Mouse (Mus musculus) myocyte (in vitro differentiated cells): Measurements from ENCODE around the gene Bcl2l11. TPM values are rescaled to one million over a fixed set of nuclear protein-coding genes. Genes with fewer than 3 reads are reported as not detected.

ENCODE experiments used
- H3K27me3 ChIP-seq: one replicate; pipeline ENCODE4 v1.6.1; 2011; ENCODE audit not compliant: control insufficient read depth, insufficient read depth, insufficient read length
- H3K36me3 ChIP-seq: one replicate; pipeline ENCODE4 v1.6.1; 2011; ENCODE audit not compliant: control insufficient read depth, insufficient read depth
- H3K4me2 ChIP-seq: one replicate; pipeline ENCODE4 v1.6.1; 2011; ENCODE audit warnings: low read depth, control low read depth
- H3K4me3 ChIP-seq: one replicate; pipeline ENCODE4 v1.5.1; 2011; ENCODE audit warnings: mild to moderate bottlenecking, control low read depth, moderate library complexity
- H3K79me2 ChIP-seq: one replicate; pipeline ENCODE4 v1.6.1; 2011; ENCODE audit not compliant: control insufficient read depth, insufficient read depth
- H3ac ChIP-seq: one replicate; pipeline ENCODE4 v1.6.1; 2011; ENCODE audit not compliant: control insufficient read depth, insufficient read length
- CEBPB ChIP-seq: IDR thresholded peaks from 2 replicates; pipeline ENCODE4 v1.6.1; 2011; ENCODE audit warnings: mild to moderate bottlenecking, moderate library complexity; ENCODE audit not compliant: poor library complexity, insufficient read depth, severe bottlenecking
- E2F4 ChIP-seq: IDR thresholded peaks from one replicate; pipeline ENCODE4 v1.6.1; 2011; ENCODE audit warnings: mild to moderate bottlenecking, control low read depth, moderate library complexity; ENCODE audit not compliant: insufficient read depth
- MAX ChIP-seq: IDR thresholded peaks from one replicate; pipeline ENCODE4 v1.6.1; 2011; ENCODE audit warnings: low read depth, mild to moderate bottlenecking, control low read depth
- MYOD1 ChIP-seq, 3 experiments: IDR thresholded peaks; one replicate each; pipeline ENCODE4 v1.6.1; 2011; ENCODE audit warnings: control low read depth in 2 of 3, low read depth in 2 of 3, mild to moderate bottlenecking in 2 of 3, moderate library complexity in 1 of 3; ENCODE audit not compliant: insufficient read length in 2 of 3, control insufficient read depth in 1 of 3
- MYOG ChIP-seq, 3 experiments: IDR thresholded peaks; one replicate each; pipeline ENCODE4 v1.6.1; 2011; ENCODE audit warnings: control low read depth in 2 of 3, low read depth in 2 of 3, mild to moderate bottlenecking in 2 of 3; ENCODE audit not compliant: insufficient read length in 2 of 3, control insufficient read depth in 1 of 3, insufficient read depth in 1 of 3
- POLR2A ChIP-seq: IDR thresholded peaks from one replicate; pipeline ENCODE4 v1.6.1; 2011; ENCODE audit warnings: low read depth, mild to moderate bottlenecking, control low read depth, moderate library complexity; ENCODE audit not compliant: insufficient read length
- POLR2AphosphoS2 ChIP-seq: IDR thresholded peaks from one replicate; pipeline ENCODE4 v1.6.1; 2011; ENCODE audit warnings: low read depth, control low read depth; ENCODE audit not compliant: insufficient read length
- REST ChIP-seq: IDR thresholded peaks from one replicate; pipeline ENCODE4 v1.6.1; 2011; ENCODE audit warnings: mild to moderate bottlenecking, control low read depth, moderate library complexity; ENCODE audit not compliant: insufficient read depth, insufficient read length
- SRF ChIP-seq: IDR thresholded peaks from one replicate; pipeline ENCODE4 v1.6.1; 2011; ENCODE audit warnings: low read depth; ENCODE audit not compliant: control insufficient read depth, insufficient read length
- TCF12 ChIP-seq: IDR thresholded peaks from one replicate; pipeline ENCODE4 v1.6.1; 2011; ENCODE audit warnings: mild to moderate bottlenecking, control low read depth; ENCODE audit not compliant: poor library complexity, insufficient read depth, severe bottlenecking
- TCF3 ChIP-seq: IDR thresholded peaks from one replicate; pipeline ENCODE4 v1.6.1; 2011; ENCODE audit warnings: low read depth, control low read depth; ENCODE audit not compliant: insufficient read length
- USF1 ChIP-seq: IDR thresholded peaks from one replicate; pipeline ENCODE4 v1.6.1; 2011; ENCODE audit warnings: low read depth, mild to moderate bottlenecking, control low read depth, moderate library complexity
- polyA plus RNA-seq: library from polyadenylated mRNA; unstranded; fragments of >200 nt; fragmentation: generic; extraction: Trizol; gene quantifications from one replicate; pipeline ENCODE4 v1.2.1, GENCODE M21; 2012; ENCODE audit warnings: missing spikeins

The Bcl2l11 gene
- polyA plus RNA-seq, 1 experiment, result 4.9 TPM

DNA sequence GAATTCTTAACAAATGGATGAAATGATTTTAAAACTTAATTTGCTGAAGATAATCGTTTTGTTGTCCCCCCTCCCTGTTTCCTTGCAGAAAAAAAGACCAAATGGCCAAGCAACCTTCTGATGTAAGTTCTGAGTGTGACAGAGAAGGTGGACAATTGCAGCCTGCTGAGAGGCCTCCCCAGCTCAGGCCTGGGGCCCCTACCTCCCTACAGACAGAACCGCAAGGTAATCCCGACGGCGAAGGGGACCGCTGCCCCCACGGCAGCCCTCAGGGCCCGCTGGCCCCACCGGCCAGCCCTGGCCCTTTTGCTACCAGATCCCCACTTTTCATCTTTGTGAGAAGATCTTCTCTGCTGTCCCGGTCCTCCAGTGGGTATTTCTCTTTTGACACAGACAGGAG lies 2.7 kb downstream of the Bcl2l11 start:
- Histone ChIP-seq H3ac (peak overlapping the region; percentile 37), H3K4me3 (peak overlapping the region; percentile 75), H3K79me2 (no peaks in the 10 kb centered on the region), H3K36me3 (no peaks in the 10 kb centered on the region), H3K4me2 (peak overlapping the region; percentile 89), H3K27me3 (no peaks in the 10 kb centered on the region)
- TF ChIP-seq CEBPB (no peak), USF1 (no peak), MYOG (IDR thresholded peaks at IDR 0.05; ENCODE audit: control insufficient read depth in 1 of 3, insufficient read depth in 1 of 3, insufficient read length in 2 of 3, low read depth in 2 of 3) (no peak), MYOD1 (IDR thresholded peaks at IDR 0.05; ENCODE audit: control insufficient read depth in 1 of 3, insufficient read length in 2 of 3, low read depth in 2 of 3) (no peak)

DNA sequence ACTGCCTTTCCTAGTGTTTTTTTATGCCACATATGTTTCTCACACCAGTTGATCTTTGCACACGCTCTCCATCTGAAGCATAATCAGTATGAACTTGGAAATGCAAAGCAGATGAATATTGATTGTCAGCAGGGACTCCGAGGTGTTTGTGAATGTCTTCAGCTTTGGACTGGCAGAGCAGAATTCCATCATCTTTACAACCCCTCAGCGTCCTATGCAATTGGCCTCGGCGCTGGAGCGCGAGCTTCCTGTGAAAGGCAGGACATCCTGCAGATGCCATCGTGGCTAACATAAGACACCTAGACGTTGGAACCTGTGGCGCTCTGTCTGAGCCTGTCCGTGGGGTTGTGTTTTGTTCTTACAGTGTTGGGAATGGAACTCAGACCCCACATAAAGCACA lies 5.7 kb downstream of the Bcl2l11 start:
- H3ac ChIP-seq, result no peak overlapping the region
- TF ChIP-seq MAX (no peak), CEBPB (no peak), SRF (no peak), POLR2A (no peak), E2F4 (no peak), TCF12 (no peak), REST (no peak), MYOD1 (IDR thresholded peaks at IDR 0.05; ENCODE audit: control insufficient read depth in 1 of 3, insufficient read length in 2 of 3, low read depth in 2 of 3) (no peak), MYOG (IDR thresholded peaks at IDR 0.05; ENCODE audit: control insufficient read depth in 1 of 3, insufficient read depth in 1 of 3, insufficient read length in 2 of 3, low read depth in 2 of 3) (no peak), USF1 (no peak), POLR2AphosphoS2 (no peak), TCF3 (no peak)
- H3K4me2 ChIP-seq, result no peak overlapping the region
- H3K4me3 ChIP-seq, result no peak overlapping the region
- no peaks in the 10 kb centered on the region for H3K27me3 ChIP-seq
- H3K79me2 ChIP-seq, result no peaks in the 10 kb centered on the region
- H3K36me3 ChIP-seq, result no peaks in the 10 kb centered on the region

DNA sequence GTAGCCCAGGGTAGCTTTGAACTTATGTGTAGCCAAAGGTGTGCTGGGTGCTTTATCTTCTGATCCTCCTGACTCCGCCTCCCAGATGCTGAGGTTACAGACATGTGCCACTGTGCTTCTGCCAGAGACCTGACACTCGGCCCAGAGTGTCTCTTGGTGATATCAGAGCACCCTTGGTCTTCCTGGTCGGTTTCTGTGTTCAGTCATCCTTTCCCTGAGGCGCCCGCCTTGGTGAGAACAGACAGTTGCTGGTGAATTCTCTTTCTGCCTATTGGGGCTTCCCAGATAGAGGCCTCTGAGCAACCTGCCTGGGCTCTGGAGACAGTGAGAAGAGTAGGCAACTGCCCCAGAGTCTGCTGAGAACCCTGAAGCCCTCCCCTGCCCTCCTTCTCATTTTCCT lies 6.8 kb downstream of the Bcl2l11 start:
- Histone ChIP-seq H3K4me3 (no peak overlapping the region), H3K4me2 (no peak overlapping the region), H3K79me2 (no peaks in the 10 kb centered on the region), H3K36me3 (no peaks in the 10 kb centered on the region), H3K27me3 (no peaks in the 10 kb centered on the region), H3ac (no peak overlapping the region)
- TF ChIP-seq POLR2AphosphoS2 (no peak), MYOD1 (IDR thresholded peaks at IDR 0.05; ENCODE audit: control insufficient read depth in 1 of 3, insufficient read length in 2 of 3, low read depth in 2 of 3) (no peak), TCF12 (no peak)

DNA sequence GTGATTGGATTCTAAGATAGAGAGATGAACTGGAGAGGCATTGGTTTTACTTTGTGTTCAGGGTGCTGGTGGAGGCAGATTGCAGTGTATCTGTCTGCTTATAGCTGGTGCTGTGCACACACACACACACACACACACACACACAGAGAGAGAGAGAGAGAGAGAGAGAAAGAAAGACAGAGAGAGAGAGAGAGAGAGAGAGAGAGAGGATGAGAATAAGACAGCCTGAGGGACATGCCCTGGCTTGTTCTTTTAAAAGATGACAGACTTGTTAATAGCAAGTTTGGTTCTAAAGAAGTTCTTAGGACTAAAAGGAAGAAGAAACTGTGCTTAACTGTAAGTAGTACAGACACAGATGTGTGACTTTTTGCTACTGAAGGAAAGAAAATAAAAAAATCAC lies 8.0 kb downstream of the Bcl2l11 start:
- H3K27me3 ChIP-seq, result no peaks in the 10 kb centered on the region
- no peak overlapping the region for H3K4me2 ChIP-seq
- H3ac ChIP-seq, result no peak overlapping the region
- TF ChIP-seq SRF (no peak), MAX (no peak), REST (no peak), MYOD1 (IDR thresholded peaks at IDR 0.05; ENCODE audit: control insufficient read depth in 1 of 3, insufficient read length in 2 of 3, low read depth in 2 of 3) (no peak), POLR2A (no peak), CEBPB (no peak), MYOG (IDR thresholded peaks at IDR 0.05; ENCODE audit: control insufficient read depth in 1 of 3, insufficient read depth in 1 of 3, insufficient read length in 2 of 3, low read depth in 2 of 3) (no peak), POLR2AphosphoS2 (no peak), TCF12 (no peak), USF1 (no peak), TCF3 (no peak), E2F4 (no peak)
- H3K4me3 ChIP-seq, result no peak overlapping the region
- no peaks in the 10 kb centered on the region for H3K36me3 ChIP-seq
- no peaks in the 10 kb centered on the region for H3K79me2 ChIP-seq

DNA sequence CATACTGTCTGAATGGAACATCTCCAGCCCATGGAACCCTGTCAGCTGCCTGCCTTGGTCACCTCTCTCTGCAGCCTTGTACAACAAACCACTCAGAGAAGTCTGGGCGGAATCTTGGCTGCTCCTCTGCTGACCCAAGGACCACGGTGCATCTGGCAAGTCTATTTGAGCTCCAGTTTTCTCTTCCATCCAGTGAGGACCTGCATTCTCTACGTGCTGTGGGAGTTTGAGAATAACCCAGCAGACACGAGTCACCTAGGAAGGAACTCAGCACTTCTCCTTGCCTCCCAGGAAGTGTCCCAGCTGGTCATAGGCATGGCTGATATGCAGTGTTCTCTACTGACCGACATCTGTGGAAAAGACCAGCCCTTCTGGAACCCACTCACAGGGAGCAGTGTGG lies 8.6 kb downstream of the Bcl2l11 start:
- H3K79me2 ChIP-seq, result no peaks in the 10 kb centered on the region
- no peaks in the 10 kb centered on the region for H3K27me3 ChIP-seq
- no peak overlapping the region for H3ac ChIP-seq
- H3K4me2 ChIP-seq, result no peak overlapping the region
- no peak overlapping the region for H3K4me3 ChIP-seq
- TF ChIP-seq TCF3 (no peak), REST (no peak), MYOG (IDR thresholded peaks at IDR 0.05; ENCODE audit: control insufficient read depth in 1 of 3, insufficient read depth in 1 of 3, insufficient read length in 2 of 3, low read depth in 2 of 3) (peak in 1 of 3 experiments; percentile 32), E2F4 (no peak)
- no peaks in the 10 kb centered on the region for H3K36me3 ChIP-seq
